Mouse (Mus musculus) spleen, adult 18-20 months (tissue): ENCODE data around the gene Galm.

Experiments used
- DNase-seq, 2 experiments: peaks; one replicate each; pipeline ENCODE4 v3.0.0; 2022; ENCODE audit warnings: mixed read lengths in 2 of 2

Gene Galm

GRCm38 (mm10) chr17:80129387-80129786, 2.1 kb downstream of the Galm start:
- no peak for DNase-seq

- DNase-seq, result no peak
These were observed 3.6 kb downstream of the Galm start for GRCm38 (mm10) chr17:80130718-80131430.

- DNase-seq, result no peak
These were observed 4.1 kb downstream of the Galm start for GRCm38 (mm10) chr17:80131431-80131766.

- no peak for DNase-seq
These were observed 4.6 kb downstream of the Galm start for GRCm38 (mm10) chr17:80131838-80132237.

- DNase-seq, result no peak
These were observed 5.2 kb downstream of the Galm start for GRCm38 (mm10) chr17:80132502-80132901.

- DNase-seq, result peak; percentile 15 to 18
These were observed 11.3 kb downstream of the Galm start for GRCm38 (mm10) chr17:80138434-80139162.

- DNase-seq, result peak in 1 of 2 experiments; percentile 11
These were observed 12.6 kb downstream of the Galm start for GRCm38 (mm10) chr17:80139753-80140444.

- no peak for DNase-seq
These were observed 16.4 kb downstream of the Galm start for GRCm38 (mm10) chr17:80143478-80144232.

- no peak for DNase-seq
These were observed 17.9 kb downstream of the Galm start for GRCm38 (mm10) chr17:80145210-80145609.

- DNase-seq, result no peak
These were observed 18.5 kb downstream of the Galm start for GRCm38 (mm10) chr17:80145771-80146170.

- peak in 1 of 2 experiments; percentile 9 for DNase-seq
These were observed 21.1 kb downstream of the Galm start for GRCm38 (mm10) chr17:80148053-80148994.

- no peak for DNase-seq
These were observed 21.7 kb downstream of the Galm start for GRCm38 (mm10) chr17:80148995-80149388.

- DNase-seq, result no peak
These were observed 24.1 kb downstream of the Galm start for GRCm38 (mm10) chr17:80151353-80151752.

- DNase-seq, result no peak
These were observed 25.7 kb downstream of the Galm start for GRCm38 (mm10) chr17:80152767-80153630.

- DNase-seq, result no peak
These were observed 26.4 kb downstream of the Galm start for GRCm38 (mm10) chr17:80153631-80154030.

GRCm38 (mm10) chr17:80156905-80157304, 29.6 kb downstream of the Galm start:
- DNase-seq, result no peak

- no peak for DNase-seq
These were observed 30.2 kb downstream of the Galm start for GRCm38 (mm10) chr17:80157489-80157888.

GRCm38 (mm10) chr17:80160454-80160853, 33.2 kb downstream of the Galm start:
- DNase-seq, result no peak

GRCm38 (mm10) chr17:80163991-80164390, 36.7 kb downstream of the Galm start:
- no peak for DNase-seq

GRCm38 (mm10) chr17:80165741-80166140, 38.5 kb downstream of the Galm start:
- no peak for DNase-seq

- no peak for DNase-seq
These were observed 39.1 kb downstream of the Galm start for GRCm38 (mm10) chr17:80166346-80166745.
